Comparison of ENCODE assay signal across 1 mouse cellular context in the genomic region with DNA sequence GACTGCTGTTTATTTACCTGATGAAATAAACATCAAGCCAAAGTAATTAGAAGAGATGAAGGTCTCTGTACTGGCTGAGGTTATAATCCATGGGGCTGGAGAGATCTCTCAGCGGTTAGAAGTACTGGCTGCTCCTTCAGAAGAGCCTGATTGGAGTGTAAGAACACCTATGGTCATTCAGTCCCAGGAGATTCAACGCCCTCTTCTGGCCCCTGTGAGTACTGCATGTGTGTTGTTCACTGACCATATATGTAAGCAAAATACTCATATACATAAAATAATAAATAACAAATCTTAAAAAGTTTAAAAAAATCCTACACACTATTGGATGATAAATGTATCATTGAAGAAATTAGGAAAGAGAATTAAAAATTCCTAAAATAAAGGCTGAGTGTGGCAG.
TF ChIP-seq lines count a peak whose summit lies in the region.

No protein-coding gene starts in this region.

TF ChIP-seq in MEL, 35 proteins besides CTCF, POLR2A, EP300 and RAD21:
- TF ChIP-seq MAX (IDR thresholded peaks at IDR 0.05; ENCODE audit: low read length) (no peak), SMC3 (IDR thresholded peaks at IDR 0.05; ENCODE audit: low read depth, low read length) (peak; percentile 16; the same call in 1 of the 2 replicates), GATA1 (IDR thresholded peaks at IDR 0.05; ENCODE audit: low read depth, low read length) (no peak)
